Comparison of ENCODE assay signal across 11 mouse cellular contexts in the genomic region with DNA sequence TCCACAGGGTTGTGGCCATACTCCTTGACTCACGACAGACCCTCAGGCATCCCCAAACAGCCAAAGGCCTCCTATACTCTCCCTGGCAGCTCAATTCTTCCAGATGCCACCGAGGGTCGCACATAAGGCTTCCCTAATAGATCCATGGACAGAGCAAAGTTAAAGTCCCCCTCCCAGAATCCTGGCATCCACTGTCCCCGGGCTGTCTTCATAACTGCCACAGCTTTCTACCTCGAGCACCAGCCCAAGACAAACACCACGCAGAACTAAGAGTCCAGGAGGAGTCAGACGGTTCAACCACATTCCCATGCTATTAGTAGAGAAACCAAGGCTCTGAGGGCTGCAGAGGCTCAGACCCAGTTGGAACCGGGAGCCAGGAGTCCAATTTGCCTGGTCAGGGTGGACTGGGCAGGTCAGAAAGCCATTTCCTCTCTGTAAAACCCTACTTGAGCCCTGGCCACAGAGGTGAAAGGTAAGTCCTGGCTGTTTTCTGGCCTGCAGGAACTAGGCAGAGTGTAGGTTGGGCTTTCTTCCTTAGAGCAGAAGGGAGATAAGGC. TPM values are rescaled to one million over a fixed set of nuclear protein-coding genes. Genes with fewer than 3 reads are reported as not detected.
DNase-seq lines count a peak whose midpoint lies in the region; ATAC-seq and TF ChIP-seq lines count a peak whose summit lies in the region.
"Had no signal": no experiment of that assay in that cellular context is flagged by ENCODE, and none has a peak within 500 bp of the region (broad histone marks: within the 10 kb centered on the region; RNA-seq: fewer than 3 reads in every experiment).

No protein-coding gene starts in this region.

- peak overlapping the region; percentile 36 for H3K27ac ChIP-seq in heart, embryonic 10.5 days
- no peak overlapping the region for H3K27ac ChIP-seq in heart, embryonic 11.5 days (ENCODE audit: low read depth, low read length)
- H3K27ac ChIP-seq in left cerebral cortex, adult 2 months, result peak overlapping the region; percentile 19; the same call in 1 of the 2 replicates
- peak overlapping the region; percentile 48 for H3K27ac ChIP-seq in embryonic facial prominence, embryonic 10.5 days (replicated peaks)
- peak overlapping the region; percentile 71 for H3K27ac ChIP-seq in limb, embryonic 15.5 days
- H3K27ac ChIP-seq: liver, embryonic 12.5 days; midbrain, embryonic 13.5 days had no signal

- ATAC-seq in heart, embryonic 11.5 days (replicated peaks; ENCODE audit: insufficient number of reproducible peaks, low FRiP score, low TSS enrichment), result no peak
- no peak for ATAC-seq in limb, embryonic 15.5 days (ENCODE audit: insufficient number of reproducible peaks, low FRiP score, low TSS enrichment, low read depth)
- ATAC-seq: liver, embryonic 12.5 days; midbrain, embryonic 13.5 days had no signal

- WGBS in heart, embryonic 10.5 days, result 61% methylated on average over 8 of the region's 8 CpGs
- WGBS in heart, embryonic 11.5 days (ENCODE audit: insufficient replicate concordance), result 61% methylated on average over 8 of the region's 8 CpGs
- WGBS in embryonic facial prominence, embryonic 10.5 days, result 53% methylated on average over 8 of the region's 8 CpGs
- WGBS in limb, embryonic 15.5 days, result 31% methylated on average over 8 of the region's 8 CpGs

- intact Hi-C loops in left cerebral cortex, adult 2 months (cut with DNase I), result no loop called here
- intact Hi-C loops in left cerebral cortex, postnatal 36 days (cut with DNase I), result no loop called here

- H3K4me2 ChIP-seq in heart, embryonic 11.5 days, result no peak overlapping the region
- H3K4me2 ChIP-seq in limb, embryonic 15.5 days, result no peak overlapping the region
- H3K4me2 ChIP-seq: liver, embryonic 12.5 days; midbrain, embryonic 13.5 days had no signal

- H3K9ac ChIP-seq in heart, embryonic 11.5 days (ENCODE audit: low read depth, low read length), result no peak overlapping the region
- no peak overlapping the region; the same call in 1 of the 2 replicates for H3K9ac ChIP-seq in limb, embryonic 15.5 days
- H3K9ac ChIP-seq: liver, embryonic 12.5 days; midbrain, embryonic 13.5 days had no signal

- no peak for DNase-seq in heart, embryonic 10.5 days (ENCODE audit: low spot score)
- DNase-seq in left cerebral cortex, adult 2 months (ENCODE audit: extremely low spot score in 1 of 2, low spot score in 2 of 2), result no peak
- DNase-seq in left cerebral cortex, postnatal 36 days (ENCODE audit: low spot score in 2 of 2), result no peak
- DNase-seq in embryonic facial prominence, embryonic 10.5 days (ENCODE audit: low spot score), result no peak
- no peak for DNase-seq in natural killer cell, adult 2 months (ENCODE audit: low spot score in 2 of 2)
- DNase-seq in embryo, embryonic 10.5 days (ENCODE audit: low spot score), result no peak
- DNase-seq: kidney, adult 18-20 months had no signal

- H3K36me3 ChIP-seq in heart, embryonic 10.5 days, result peaks cover 14% of the 10 kb centered on the region
- H3K36me3 ChIP-seq in heart, embryonic 11.5 days (ENCODE audit: control insufficient read depth, insufficient read depth, low read length), result no peaks in the 10 kb centered on the region
- peaks cover 27% of the 10 kb centered on the region for H3K36me3 ChIP-seq in embryonic facial prominence, embryonic 10.5 days (replicated peaks)
- peaks cover 10% of the 10 kb centered on the region; the same call in 1 of the 2 replicates for H3K36me3 ChIP-seq in limb, embryonic 15.5 days
- H3K36me3 ChIP-seq: midbrain, embryonic 13.5 days had no signal

- H3K27me3 ChIP-seq in heart, embryonic 10.5 days (ENCODE audit: insufficient read depth, poor library complexity, severe bottlenecking), result no peaks in the 10 kb centered on the region
- no peaks in the 10 kb centered on the region for H3K27me3 ChIP-seq in heart, embryonic 11.5 days (ENCODE audit: control insufficient read depth, insufficient read depth, low read length)
- 0 out of 2 replicates have a peak, but pooled peaks cover 5% of the 10 kb centered on the region for H3K27me3 ChIP-seq in embryonic facial prominence, embryonic 10.5 days (replicated peaks; ENCODE audit: low read depth, poor library complexity, severe bottlenecking)
- no peaks in the 10 kb centered on the region for H3K27me3 ChIP-seq in limb, embryonic 15.5 days
- H3K27me3 ChIP-seq: midbrain, embryonic 13.5 days had no signal

- TF ChIP-seq CTCF in left cerebral cortex, adult 2 months (IDR thresholded peaks at IDR 0.05), result no peak

- H3K9me3 ChIP-seq in heart, embryonic 10.5 days, result no peaks in the 10 kb centered on the region
- H3K9me3 ChIP-seq in heart, embryonic 11.5 days (replicated peaks; ENCODE audit: control insufficient read depth, low read length), result no peaks in the 10 kb centered on the region
- no peaks in the 10 kb centered on the region for H3K9me3 ChIP-seq in embryonic facial prominence, embryonic 10.5 days
- H3K9me3 ChIP-seq in limb, embryonic 15.5 days, result no peaks in the 10 kb centered on the region
- H3K9me3 ChIP-seq: liver, embryonic 12.5 days; midbrain, embryonic 13.5 days had no signal

- no peak overlapping the region for H3K4me3 ChIP-seq in heart, embryonic 10.5 days
- H3K4me3 ChIP-seq in heart, embryonic 11.5 days (ENCODE audit: low read depth, low read length), result no peak overlapping the region
- no peak overlapping the region for H3K4me3 ChIP-seq in left cerebral cortex, adult 2 months
- no peak overlapping the region for H3K4me3 ChIP-seq in embryonic facial prominence, embryonic 10.5 days
- H3K4me3 ChIP-seq in limb, embryonic 15.5 days, result no peak overlapping the region
- H3K4me3 ChIP-seq: liver, embryonic 12.5 days; midbrain, embryonic 13.5 days had no signal

- H3K4me1 ChIP-seq in heart, embryonic 10.5 days, result peaks cover 76% of the 10 kb centered on the region
- peaks cover 52% of the 10 kb centered on the region for H3K4me1 ChIP-seq in heart, embryonic 11.5 days (ENCODE audit: control insufficient read depth, insufficient read depth, low read length)
- peaks cover 57% of the 10 kb centered on the region for H3K4me1 ChIP-seq in embryonic facial prominence, embryonic 10.5 days
- H3K4me1 ChIP-seq in limb, embryonic 15.5 days, result peaks cover 75% of the 10 kb centered on the region

RNA-seq across cellular contexts. Expression of a gene that starts 8.8 kb away (rescaled TPM):
- polyA plus RNA-seq in heart, embryonic 10.5 days (2016; fragmentation: Nextera tagmentation; extraction: Ambion mirVana), result 15.2 and 16.9 TPM in 2 replicates
- 18.9 and 22.6 TPM in 2 replicates for polyA plus RNA-seq in heart, embryonic 11.5 days (2014; fragmentation: Nextera tagmentation; extraction: Ambion mirVana)
- 10 to 100 TPM; 47.0 TPM for total RNA-seq in left cerebral cortex, adult 2 months (2021)
- total RNA-seq in left cerebral cortex, postnatal 36 days (2021), result 10 to 100 TPM; 49.1 to 49.7 TPM
- polyA plus RNA-seq in embryonic facial prominence, embryonic 10.5 days (2016; fragmentation: Nextera tagmentation; extraction: Ambion mirVana), result 12.9 and 15.2 TPM in 2 replicates
- polyA plus RNA-seq in limb, embryonic 15.5 days (2015; fragmentation: Nextera tagmentation; extraction: Ambion mirVana), result 31.6 and 35.4 TPM in 2 replicates
